Mouse (Mus musculus) kidney, adult 2 months (tissue): ENCODE measurements around the gene A830018L16Rik.

Experiments used
- CTCF ChIP-seq: fragments of 200-500 bp; conservative IDR thresholded peaks from 2 replicates; pipeline ENCODE4 v1.5.1; 2011; ENCODE audit warnings: low read depth, mild to moderate bottlenecking, control low read depth, low read length, moderate library complexity, mixed read lengths; ENCODE audit not compliant: insufficient read depth, insufficient read length
- POLR2A ChIP-seq: fragments of 200-500 bp; IDR thresholded peaks from one replicate; pipeline ENCODE4 v1.6.1; 2011; ENCODE audit warnings: low read depth, low read length, control low read depth

- TF ChIP-seq POLR2A = no peak
- TF ChIP-seq CTCF = no peak
Observed at GRCm38 (mm10) chr1:11959421-11960206, 545.7 kb downstream of the A830018L16Rik start.
